Mouse (Mus musculus) limb, embryonic 15.5 days (tissue): Measurements from ENCODE around the gene Babam2. TPM values are rescaled to one million over a fixed set of nuclear protein-coding genes. Genes with fewer than 3 reads are reported as not detected.

Experiments
- ATAC-seq: fragments of 200-750 bp; cut with Nextera tagmentation; 2 replicates; pipeline ENCODE4 v1.8.0; 2017; ENCODE audit warnings: low read depth, moderate TSS enrichment; ENCODE audit not compliant: insufficient number of reproducible peaks, low FRiP score, low TSS enrichment
- H3K27ac ChIP-seq: fragments of 300-500 bp; sonication (generic); 2 replicates; pipeline ENCODE4 v1.5.1; 2015; ENCODE audit warnings: moderate library complexity, mild to moderate bottlenecking, inconsistent platforms
- H3K27me3 ChIP-seq: fragments of 300-500 bp; sonication (generic); 2 replicates; pipeline ENCODE4 v1.6.1; 2015; ENCODE audit warnings: inconsistent platforms
- H3K36me3 ChIP-seq: fragments of 300-500 bp; sonication (generic); 2 replicates; pipeline ENCODE4 v1.6.1; 2015; ENCODE audit warnings: inconsistent platforms
- H3K4me1 ChIP-seq: fragments of 300-500 bp; sonication (generic); 2 replicates; pipeline ENCODE4 v1.6.1; 2015; ENCODE audit warnings: inconsistent platforms
- H3K4me2 ChIP-seq: fragments of 300-500 bp; sonication (generic); 2 replicates; pipeline ENCODE4 v1.6.1; 2015; ENCODE audit warnings: mild to moderate bottlenecking, inconsistent platforms
- H3K4me3 ChIP-seq: fragments of 300-500 bp; sonication (generic); 2 replicates; pipeline ENCODE4 v1.5.1; 2015; ENCODE audit warnings: mild to moderate bottlenecking, inconsistent platforms
- H3K9ac ChIP-seq: fragments of 300-500 bp; sonication (generic); 2 replicates; pipeline ENCODE4 v1.6.1; 2015; ENCODE audit warnings: inconsistent platforms
- H3K9me3 ChIP-seq: fragments of 300-500 bp; sonication (generic); 2 replicates; pipeline ENCODE4 v1.6.1; 2016; ENCODE audit warnings: inconsistent platforms
- WGBS: fragments of 180-500 bp; shearing (Covaris S2); methylation state at CpG from one replicate; pipeline ENCODE4 v1.1.7; 2015; 5-methylcytosine and 5-hydroxymethylcytosine counted together
- polyA plus RNA-seq: library from polyadenylated mRNA; unstranded; fragments of >200 nt; fragmentation: Nextera tagmentation; extraction: Ambion mirVana; gene quantifications from 2 replicates; pipeline ENCODE4 v1.2.1, GENCODE M21; 2015

The Babam2 gene
- polyA plus RNA-seq, 1 experiment from 2014 or later = 50.5 TPM

GRCm38 (mm10) chr5:31873328-31873727 lies 175.8 kb downstream of the Babam2 start:
- no peak for ATAC-seq
- Histone ChIP-seq H3K4me2 (no peak overlapping the region), H3K4me1 (peaks cover 12% of the 10 kb centered on the region; the same call in 1 of the 2 replicates), H3K36me3 (no peaks in the 10 kb centered on the region), H3K27me3 (no peaks in the 10 kb centered on the region), H3K4me3 (no peak overlapping the region), H3K9me3 (no peaks in the 10 kb centered on the region), H3K9ac (no peak overlapping the region), H3K27ac (no peak overlapping the region)
- WGBS = 81% methylated on average over 2 of the region's 2 CpGs

DNA sequence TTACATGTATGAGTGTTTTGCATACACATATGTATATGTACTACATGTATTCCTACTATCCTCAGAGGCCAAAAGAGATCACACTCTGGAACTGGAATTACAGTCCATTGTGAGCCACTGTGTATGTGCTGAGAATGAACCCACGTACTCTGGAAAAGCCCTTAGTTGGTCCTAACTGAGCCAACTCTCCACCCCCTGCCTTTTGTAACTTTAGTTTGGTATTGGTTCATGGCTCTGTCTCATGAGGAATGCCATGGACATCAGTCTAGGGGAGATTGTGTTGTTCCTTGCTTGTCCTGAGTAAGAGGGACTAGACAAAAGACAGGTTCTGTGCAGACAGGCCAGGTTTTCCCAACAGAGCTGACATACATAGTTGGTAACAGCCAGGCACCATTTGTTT lies 177.1 kb downstream of the Babam2 start:
- Histone ChIP-seq H3K4me1 (peaks cover 12% of the 10 kb centered on the region; the same call in 1 of the 2 replicates), H3K4me3 (no peak overlapping the region), H3K9ac (no peak overlapping the region), H3K27ac (no peak overlapping the region), H3K4me2 (no peak overlapping the region), H3K27me3 (no peaks in the 10 kb centered on the region), H3K9me3 (no peaks in the 10 kb centered on the region), H3K36me3 (no peaks in the 10 kb centered on the region)
- ATAC-seq = no peak
- WGBS = 89% methylated on average over 1 of the region's 1 CpGs

DNA sequence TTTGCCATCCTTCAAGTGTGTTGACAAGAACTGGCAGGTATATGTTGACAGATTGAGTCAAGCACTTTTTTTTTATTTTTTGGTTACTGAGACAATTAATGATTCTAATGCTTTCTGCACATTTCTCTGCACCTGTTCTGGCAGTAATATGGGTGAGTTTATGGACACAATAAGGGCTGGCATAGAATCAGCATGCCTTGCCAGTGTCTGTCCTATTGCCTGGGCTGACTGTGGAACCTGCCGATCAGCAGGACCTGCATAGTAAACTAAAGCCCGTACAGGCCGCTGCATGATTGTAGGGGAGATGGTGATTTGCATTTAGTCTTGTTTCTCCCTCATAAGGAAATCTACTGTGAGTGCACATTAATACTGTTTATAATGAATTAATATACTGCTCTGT lies 178.0 kb downstream of the Babam2 start:
- WGBS = 63% methylated on average over 3 of the region's 3 CpGs
- no peaks in the 10 kb centered on the region for H3K27me3 ChIP-seq
- ATAC-seq = no peak

DNA sequence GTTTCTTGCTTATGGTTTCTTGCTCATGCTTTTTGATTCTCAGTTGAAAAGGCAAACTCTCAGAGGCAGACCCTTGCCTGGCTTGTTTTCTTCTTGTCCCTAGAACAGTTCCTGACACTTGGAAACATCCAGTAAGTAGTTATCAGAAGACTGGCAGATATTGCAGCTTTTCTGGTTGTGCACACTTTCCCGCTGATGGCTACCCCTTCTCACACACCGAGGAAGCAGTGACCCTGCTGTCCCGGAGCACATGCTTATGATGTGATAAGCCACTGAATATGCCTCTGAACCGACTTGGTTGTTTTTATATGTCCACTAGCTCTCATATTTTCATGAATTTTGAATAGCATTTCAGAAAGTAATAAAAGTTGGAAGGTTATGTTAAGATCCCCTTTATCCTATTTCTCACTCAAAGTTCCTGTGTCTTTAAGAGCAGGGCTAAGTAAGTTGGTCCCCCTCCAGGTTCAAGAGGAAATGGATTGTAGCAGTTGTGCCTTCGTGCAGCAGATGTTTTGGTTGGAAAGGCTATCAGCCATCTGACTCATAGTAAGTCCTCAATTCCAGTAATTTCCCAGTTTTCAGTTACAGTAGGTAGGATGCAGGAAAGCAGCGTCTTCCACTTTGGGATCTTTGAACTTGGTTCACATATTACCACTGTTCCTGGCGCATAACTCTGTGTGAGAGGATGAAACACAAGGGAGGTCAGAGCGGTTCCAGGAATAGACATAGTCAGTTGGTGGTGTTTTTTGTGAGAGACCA lies 178.9 kb downstream of the Babam2 start:
- ATAC-seq = 0 out of 2 replicates have a peak, but pooled peaks have one; percentile 61
- H3K27ac ChIP-seq = peak overlapping the region; percentile 72

More for the DNA sequence above, 178.0 kb downstream of the Babam2 start:
- H3K36me3 ChIP-seq = no peaks in the 10 kb centered on the region
- no peak overlapping the region for H3K27ac ChIP-seq
- H3K4me2 ChIP-seq = no peak overlapping the region
- H3K9ac ChIP-seq = no peak overlapping the region
- H3K4me3 ChIP-seq = no peak overlapping the region
- peaks cover 12% of the 10 kb centered on the region; the same call in 1 of the 2 replicates for H3K4me1 ChIP-seq
- no peaks in the 10 kb centered on the region for H3K9me3 ChIP-seq

DNA sequence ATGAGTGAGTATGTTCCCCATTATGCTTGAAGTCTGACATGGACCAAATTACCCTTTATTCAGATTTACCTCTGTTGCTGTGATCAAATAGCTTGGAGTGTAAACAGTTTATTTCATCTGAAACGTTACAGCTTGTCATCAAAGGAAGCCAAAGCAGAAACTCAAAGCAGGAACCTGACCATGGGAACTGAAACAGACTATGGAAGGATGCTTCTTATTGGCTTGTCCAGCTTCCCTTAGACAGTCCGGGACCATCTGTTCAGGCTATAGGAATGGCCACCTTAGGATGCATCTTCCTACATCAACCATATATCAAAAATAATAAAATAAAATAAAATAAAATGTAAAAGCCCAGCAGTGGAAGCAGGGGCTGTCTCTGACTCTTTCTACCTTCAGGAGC lies 183.0 kb downstream of the Babam2 start:
- Histone ChIP-seq H3K36me3 (no peaks in the 10 kb centered on the region), H3K9me3 (no peaks in the 10 kb centered on the region), H3K4me2 (no peak overlapping the region), H3K4me3 (no peak overlapping the region), H3K27me3 (no peaks in the 10 kb centered on the region), H3K27ac (no peak overlapping the region), H3K4me1 (peaks cover 11% of the 10 kb centered on the region; the same call in 1 of the 2 replicates), H3K9ac (no peak overlapping the region)
- 66% methylated on average over 2 of the region's 2 CpGs for WGBS
- no peak for ATAC-seq

More for the DNA sequence above, 178.9 kb downstream of the Babam2 start:
- H3K9me3 ChIP-seq = no peaks in the 10 kb centered on the region
- H3K36me3 ChIP-seq = no peaks in the 10 kb centered on the region
- H3K4me1 ChIP-seq = peaks cover 12% of the 10 kb centered on the region; the same call in 1 of the 2 replicates
- 55% methylated on average over 8 of the region's 8 CpGs for WGBS
- no peak overlapping the region for H3K9ac ChIP-seq
- no peak overlapping the region for H3K4me2 ChIP-seq
- no peak overlapping the region for H3K4me3 ChIP-seq
- H3K27me3 ChIP-seq = no peaks in the 10 kb centered on the region

DNA sequence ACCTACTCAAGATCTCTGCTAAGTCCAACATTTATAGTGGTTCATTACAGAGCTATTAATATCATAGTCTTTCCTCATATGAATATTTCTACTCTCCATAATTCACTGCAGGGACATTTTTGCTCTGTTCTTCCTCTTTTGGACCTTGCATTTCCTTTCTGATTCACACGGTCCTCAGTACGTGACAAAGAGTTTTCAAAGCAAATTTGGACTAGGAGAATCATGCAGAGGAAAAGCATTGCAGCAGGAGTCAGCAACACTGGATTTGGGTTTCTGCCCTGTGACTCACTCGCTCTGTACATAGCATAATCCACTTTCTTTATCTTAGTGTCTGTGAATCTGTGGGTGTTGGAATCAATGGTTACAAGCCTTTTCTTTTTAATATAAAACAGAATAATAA lies 184.8 kb downstream of the Babam2 start:
- no peaks in the 10 kb centered on the region for H3K27me3 ChIP-seq
- H3K36me3 ChIP-seq = no peaks in the 10 kb centered on the region
- no peaks in the 10 kb centered on the region for H3K9me3 ChIP-seq
- no peak overlapping the region for H3K4me3 ChIP-seq
- WGBS = 87% methylated on average over 3 of the region's 3 CpGs
- H3K9ac ChIP-seq = no peak overlapping the region
- ATAC-seq = no peak
- no peak overlapping the region for H3K27ac ChIP-seq
- H3K4me1 ChIP-seq = 0 out of 2 replicates have a peak, but pooled peaks cover 1% of the 10 kb centered on the region
- H3K4me2 ChIP-seq = no peak overlapping the region

DNA sequence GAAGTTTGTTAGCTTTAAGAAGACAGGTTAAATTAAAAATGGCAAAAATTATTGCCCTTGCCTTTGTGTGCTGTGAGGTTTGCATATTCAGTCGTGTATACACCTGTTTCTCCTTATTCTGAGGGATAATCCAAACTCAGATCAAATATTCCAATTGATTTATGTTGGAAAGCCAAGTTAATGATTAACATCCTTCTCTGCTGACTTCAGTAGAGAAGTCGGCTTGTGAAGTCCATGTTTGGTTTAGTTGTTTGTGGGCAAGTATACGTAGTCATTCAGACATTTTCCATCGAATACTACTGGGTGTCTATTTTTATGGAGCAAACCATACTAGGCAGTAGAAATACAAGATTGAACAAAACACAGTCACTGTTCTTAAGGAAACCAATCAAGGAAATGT lies 187.5 kb downstream of the Babam2 start:
- H3K9me3 ChIP-seq = no peaks in the 10 kb centered on the region
- no peak overlapping the region for H3K4me3 ChIP-seq
- no peak overlapping the region for H3K9ac ChIP-seq
- H3K4me1 ChIP-seq = peaks cover 7% of the 10 kb centered on the region; the same call in 1 of the 2 replicates
- no peaks in the 10 kb centered on the region for H3K27me3 ChIP-seq
- H3K27ac ChIP-seq = no peak overlapping the region
- H3K4me2 ChIP-seq = no peak overlapping the region
- WGBS = 71% methylated on average over 4 of the region's 4 CpGs
- H3K36me3 ChIP-seq = no peaks in the 10 kb centered on the region
- no peak for ATAC-seq

DNA sequence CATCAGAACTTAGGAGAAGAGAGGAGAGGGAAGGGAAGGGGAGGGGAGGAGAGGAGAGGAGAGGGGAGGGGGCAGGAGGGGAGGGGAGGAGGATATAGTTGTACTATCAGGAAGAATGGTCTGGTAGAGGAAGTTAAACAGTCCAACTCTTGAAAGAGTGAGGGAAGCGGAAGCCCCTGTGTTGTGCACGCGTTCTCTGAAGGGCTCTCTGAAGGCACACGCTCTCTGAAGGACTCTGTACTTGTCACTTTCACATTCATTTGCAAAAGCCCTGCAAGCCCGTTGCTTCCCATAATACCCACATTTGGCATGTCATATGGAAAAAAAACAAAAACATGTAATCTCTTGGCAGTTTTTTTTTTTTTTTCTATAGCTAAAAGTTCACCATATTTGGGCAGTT lies 190.1 kb downstream of the Babam2 start:
- 65% methylated on average over 5 of the region's 5 CpGs for WGBS
- H3K4me1 ChIP-seq = peaks cover 7% of the 10 kb centered on the region; the same call in 1 of the 2 replicates
- no peak for ATAC-seq
- H3K9me3 ChIP-seq = no peaks in the 10 kb centered on the region
- no peak overlapping the region for H3K4me2 ChIP-seq
- H3K36me3 ChIP-seq = no peaks in the 10 kb centered on the region
- peak overlapping the region; percentile 43 for H3K27ac ChIP-seq
- no peak overlapping the region for H3K4me3 ChIP-seq
- H3K27me3 ChIP-seq = no peaks in the 10 kb centered on the region
- H3K9ac ChIP-seq = no peak overlapping the region

- Histone ChIP-seq H3K9ac (no peak overlapping the region), H3K27ac (peak overlapping the region; percentile 47), H3K4me3 (no peak overlapping the region), H3K4me2 (no peak overlapping the region), H3K4me1 (peaks cover 7% of the 10 kb centered on the region; the same call in 1 of the 2 replicates), H3K9me3 (no peaks in the 10 kb centered on the region), H3K36me3 (no peaks in the 10 kb centered on the region), H3K27me3 (no peaks in the 10 kb centered on the region)
- no peak for ATAC-seq
- 55% methylated on average over 3 of the region's 3 CpGs for WGBS
These were observed 190.9 kb downstream of the Babam2 start for GRCm38 (mm10) chr5:31888341-31888740.

GRCm38 (mm10) chr5:31892631-31893030 lies 195.1 kb downstream of the Babam2 start:
- H3K27me3 ChIP-seq = no peaks in the 10 kb centered on the region
- H3K36me3 ChIP-seq = no peaks in the 10 kb centered on the region
- H3K4me2 ChIP-seq = no peak overlapping the region
- H3K4me3 ChIP-seq = no peak overlapping the region
- H3K27ac ChIP-seq = no peak overlapping the region
- no peak overlapping the region for H3K9ac ChIP-seq
- H3K4me1 ChIP-seq = peaks cover 5% of the 10 kb centered on the region; the same call in 1 of the 2 replicates
- WGBS = 53% methylated on average over 4 of the region's 4 CpGs
- no peak for ATAC-seq
- H3K9me3 ChIP-seq = no peaks in the 10 kb centered on the region

DNA sequence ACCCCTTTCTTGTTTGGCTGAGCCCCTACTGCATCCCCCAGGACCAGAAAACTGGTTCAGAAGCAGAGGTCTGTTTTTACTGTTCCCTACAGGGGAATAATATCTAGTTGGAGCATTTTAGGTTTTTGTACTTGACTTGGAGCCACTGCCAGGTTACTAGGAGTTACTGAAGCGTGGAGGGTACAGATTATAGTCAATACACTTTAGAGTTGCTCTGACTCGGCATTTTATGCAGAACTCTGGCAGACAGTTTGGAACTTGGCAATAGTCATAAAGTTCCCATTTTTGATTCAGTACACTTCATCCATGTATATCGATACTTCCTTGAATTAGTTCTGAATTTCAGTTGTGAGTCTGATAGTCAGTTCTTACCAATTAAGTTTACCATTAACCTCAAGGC lies 202.4 kb downstream of the Babam2 start:
- no peak overlapping the region for H3K4me2 ChIP-seq
- H3K9ac ChIP-seq = no peak overlapping the region
- H3K36me3 ChIP-seq = no peaks in the 10 kb centered on the region
- no peak overlapping the region for H3K4me3 ChIP-seq
- no peak overlapping the region for H3K27ac ChIP-seq
- no peaks in the 10 kb centered on the region for H3K4me1 ChIP-seq
- WGBS = 75% methylated on average over 3 of the region's 3 CpGs
- no peaks in the 10 kb centered on the region for H3K9me3 ChIP-seq
- no peak for ATAC-seq
- no peaks in the 10 kb centered on the region for H3K27me3 ChIP-seq

GRCm38 (mm10) chr5:31902144-31902543 lies 204.7 kb downstream of the Babam2 start:
- H3K36me3 ChIP-seq = no peaks in the 10 kb centered on the region
- no peak overlapping the region for H3K9ac ChIP-seq
- H3K4me3 ChIP-seq = no peak overlapping the region
- H3K27me3 ChIP-seq = no peaks in the 10 kb centered on the region
- 82% methylated on average over 2 of the region's 2 CpGs for WGBS
- H3K27ac ChIP-seq = no peak overlapping the region
- ATAC-seq = no peak
- no peak overlapping the region for H3K4me2 ChIP-seq
- H3K9me3 ChIP-seq = no peaks in the 10 kb centered on the region
- H3K4me1 ChIP-seq = peaks cover 8% of the 10 kb centered on the region
